ENCODE assay signal across 8 mouse cellular contexts in genomic region chr11:88822991-88823390, GRCm38 (mm10). TPM values are rescaled to one million over a fixed set of nuclear protein-coding genes. Genes with fewer than 3 reads are reported as not detected.
DNase-seq lines count a peak whose midpoint lies in the region; ATAC-seq and TF ChIP-seq lines count a peak whose summit lies in the region.

No protein-coding gene starts in this region.

- 12% methylated on average over 7 of the region's 7 CpGs for WGBS in bone marrow, adult 2 months
- WGBS in embryonic facial prominence, embryonic 14.5 days: 4% methylated on average over 7 of the region's 7 CpGs
- WGBS in heart, embryonic 14.5 days: 5% methylated on average over 7 of the region's 7 CpGs
- WGBS in liver, embryonic 11.5 days: 6% methylated on average over 7 of the region's 7 CpGs

- no peaks in the 10 kb centered on the region for H3K9me3 ChIP-seq in E14TG2a.4 (ENCODE audit: low read length)
- no peaks in the 10 kb centered on the region for H3K9me3 ChIP-seq in embryonic facial prominence, embryonic 14.5 days (ENCODE audit: control insufficient read depth, low read length)
- no peaks in the 10 kb centered on the region for H3K9me3 ChIP-seq in heart, embryonic 14.5 days (ENCODE audit: control insufficient read depth, low read length)
- no peaks in the 10 kb centered on the region for H3K9me3 ChIP-seq in liver, embryonic 11.5 days (ENCODE audit: control insufficient read depth, low read length)

- peaks cover 6% of the 10 kb centered on the region; the same call in 1 of the 2 replicates for H3K27me3 ChIP-seq in E14TG2a.4 (ENCODE audit: insufficient read depth, low read length)
- peaks cover 5% of the 10 kb centered on the region; the same call in 1 of the 2 replicates for H3K27me3 ChIP-seq in embryonic facial prominence, embryonic 14.5 days (replicated peaks; ENCODE audit: control insufficient read depth, insufficient read depth, low read length)
- H3K27me3 ChIP-seq in heart, embryonic 14.5 days (ENCODE audit: control insufficient read depth, insufficient read depth, low read length): no peaks in the 10 kb centered on the region
- peaks cover 25% of the 10 kb centered on the region for H3K27me3 ChIP-seq in liver, embryonic 11.5 days (replicated peaks; ENCODE audit: control insufficient read depth, insufficient read depth, low read length)

- no peak overlapping the region for H3K27ac ChIP-seq in bone marrow, adult 2 months (ENCODE audit: control insufficient read depth, insufficient read depth, low read depth, low read length, poor library complexity)
- H3K27ac ChIP-seq in embryonic facial prominence, embryonic 14.5 days (replicated peaks; ENCODE audit: low read depth, low read length): no peak overlapping the region
- no peak overlapping the region for H3K27ac ChIP-seq in heart, embryonic 14.5 days (replicated peaks in 1 of 2; ENCODE audit: control insufficient read depth in 1 of 2, insufficient read depth in 1 of 2, low read depth in 2 of 2, low read length in 2 of 2)
- no peak overlapping the region for H3K27ac ChIP-seq in liver, embryonic 11.5 days (ENCODE audit: low read depth, low read length)

- no peak overlapping the region for H3K4me3 ChIP-seq in E14TG2a.4 (replicated peaks; ENCODE audit: low read length)
- H3K4me3 ChIP-seq in bone marrow, adult 2 months (replicated peaks; ENCODE audit: control insufficient read depth, low read depth, low read length): no peak overlapping the region
- peak overlapping the region; percentile 22 for H3K4me3 ChIP-seq in embryonic facial prominence, embryonic 14.5 days (ENCODE audit: low read depth, low read length)
- peak overlapping the region; percentile 14 to 21; a peak in 2 of 4 replicates for H3K4me3 ChIP-seq in heart, embryonic 14.5 days (ENCODE audit: control insufficient read depth in 1 of 2, insufficient read depth in 1 of 2, low read depth in 1 of 2, low read length in 2 of 2)
- H3K4me3 ChIP-seq in liver, embryonic 11.5 days (ENCODE audit: low read depth, low read length): no peak overlapping the region

- no peak for TF ChIP-seq POLR2A in bone marrow, adult 2 months (IDR thresholded peaks at IDR 0.05; ENCODE audit: borderline replicate concordance, control insufficient read depth, low read depth, low read length)

- TF ChIP-seq CTCF in E14TG2a.4 (conservative IDR thresholded peaks at IDR 0.05; ENCODE audit: low read length): peak; percentile 82
- peak; percentile 87 for TF ChIP-seq CTCF in bone marrow, adult 2 months (IDR thresholded peaks at IDR 0.05; ENCODE audit: control insufficient read depth, insufficient read depth, low read length)

- H3K4me2 ChIP-seq in embryonic facial prominence, embryonic 14.5 days (ENCODE audit: low read depth, low read length): peak overlapping the region; percentile 52
- H3K4me2 ChIP-seq in heart, embryonic 14.5 days (ENCODE audit: low read length): peak overlapping the region; percentile 58
- H3K4me2 ChIP-seq in liver, embryonic 11.5 days: peak overlapping the region; percentile 37; the same call in 1 of the 2 replicates

- no peak overlapping the region for H3K9ac ChIP-seq in embryonic facial prominence, embryonic 14.5 days (ENCODE audit: low read depth, low read length)
- H3K9ac ChIP-seq in heart, embryonic 14.5 days (ENCODE audit: low read length): peak overlapping the region; percentile 19; the same call in 1 of the 2 replicates
- H3K9ac ChIP-seq in liver, embryonic 11.5 days (ENCODE audit: low read depth, low read length): no peak overlapping the region

- DNase-seq in embryonic facial prominence, embryonic 14.5 days (ENCODE audit: low spot score): peak; percentile 91
- DNase-seq in kidney, postnatal 10 days: peak; percentile 79
- peak; percentile 59 for DNase-seq in liver, embryonic 11.5 days (ENCODE audit: low spot score)
- peak; percentile 82 for DNase-seq in neural tube, embryonic 10.5 days (ENCODE audit: extremely low spot score, low spot score)
- DNase-seq in thymus, postnatal 14 days: peak; percentile 59

- H3K36me3 ChIP-seq in E14TG2a.4 (ENCODE audit: insufficient read depth, low read length): no peaks in the 10 kb centered on the region
- no peaks in the 10 kb centered on the region for H3K36me3 ChIP-seq in embryonic facial prominence, embryonic 14.5 days (ENCODE audit: control insufficient read depth, insufficient read depth, low read length)
- no peaks in the 10 kb centered on the region for H3K36me3 ChIP-seq in heart, embryonic 14.5 days (ENCODE audit: control insufficient read depth, insufficient read depth, low read length)
- no peaks in the 10 kb centered on the region for H3K36me3 ChIP-seq in liver, embryonic 11.5 days (ENCODE audit: control insufficient read depth, insufficient read depth, low read length)

- H3K4me1 ChIP-seq in E14TG2a.4 (replicated peaks; ENCODE audit: low read depth, low read length): peaks cover 44% of the 10 kb centered on the region
- no peaks in the 10 kb centered on the region for H3K4me1 ChIP-seq in bone marrow, adult 2 months (ENCODE audit: control insufficient read depth, insufficient read depth, low read length)
- no peaks in the 10 kb centered on the region for H3K4me1 ChIP-seq in embryonic facial prominence, embryonic 14.5 days (ENCODE audit: control insufficient read depth, insufficient read depth, low read length)
- peaks cover 6 to 17% of the 10 kb centered on the region in 2 experiments; a peak in 3 of 4 replicates for H3K4me1 ChIP-seq in heart, embryonic 14.5 days (ENCODE audit: control insufficient read depth in 2 of 2, insufficient read depth in 2 of 2, low read length in 2 of 2)
- H3K4me1 ChIP-seq in liver, embryonic 11.5 days (replicated peaks; ENCODE audit: control insufficient read depth, insufficient read depth, low read length): no peaks in the 10 kb centered on the region

- peak; percentile 67 for ATAC-seq in embryonic facial prominence, embryonic 14.5 days (ENCODE audit: low read depth)
- no peak; the same call in 1 of the 2 replicates for ATAC-seq in heart, embryonic 14.5 days (ENCODE audit: insufficient number of reproducible peaks, insufficient read depth, low FRiP score, low read depth)
- no peak for ATAC-seq in liver, embryonic 11.5 days (replicated peaks; ENCODE audit: low FRiP score)

RNA-seq across cellular contexts. Expression of gene Akap1, which starts 41.4 kb away (rescaled TPM):
- 3.7 and 7.7 TPM in 2 replicates for polyA plus RNA-seq in bone marrow, adult 2 months (2011; ENCODE audit: insufficient read depth, insufficient read length, low replicate concordance, missing spikeins)
- polyA plus RNA-seq in embryonic facial prominence, embryonic 14.5 days (2014; fragmentation: Nextera tagmentation; extraction: Ambion mirVana): 22.2 and 28.2 TPM in 2 replicates
- 40.5 and 42.0 TPM in 2 replicates for polyA plus RNA-seq in heart, embryonic 14.5 days (2014; fragmentation: Nextera tagmentation; extraction: Ambion mirVana)
- polyA plus RNA-seq in liver, embryonic 11.5 days (2014; fragmentation: Nextera tagmentation; extraction: Ambion mirVana): 17.3 and 18.9 TPM in 2 replicates

Comparison
In these comparisons a context has a peak if more than half of its experiments do, and no peak if none do; other contexts are left out.
1. H3K4me3 ChIP-seq: peak in embryonic facial prominence, embryonic 14.5 days (single experiment) and heart, embryonic 14.5 days (2 of 2); none in E14TG2a.4 (single experiment), bone marrow, adult 2 months (single experiment) and liver, embryonic 11.5 days (single experiment).
2. Peak in every context shown above with its lines, with median percentiles within 50 percentile points of each other: DNase-seq and H3K4me2 ChIP-seq.